Mouse (Mus musculus) T-cell, adult 2 months (primary cell): ENCODE results near the gene a.
"Not testable (repeated sequence)": the region's sequence is repeated elsewhere in the genome, so short reads cannot be mapped to it uniquely, and the experiment has no call there.

ENCODE experiments used
- DNase-seq: peaks from one replicate; pipeline ENCODE4 v3.0.0; 2022; ENCODE audit warnings: low spot score

The a gene

DNA sequence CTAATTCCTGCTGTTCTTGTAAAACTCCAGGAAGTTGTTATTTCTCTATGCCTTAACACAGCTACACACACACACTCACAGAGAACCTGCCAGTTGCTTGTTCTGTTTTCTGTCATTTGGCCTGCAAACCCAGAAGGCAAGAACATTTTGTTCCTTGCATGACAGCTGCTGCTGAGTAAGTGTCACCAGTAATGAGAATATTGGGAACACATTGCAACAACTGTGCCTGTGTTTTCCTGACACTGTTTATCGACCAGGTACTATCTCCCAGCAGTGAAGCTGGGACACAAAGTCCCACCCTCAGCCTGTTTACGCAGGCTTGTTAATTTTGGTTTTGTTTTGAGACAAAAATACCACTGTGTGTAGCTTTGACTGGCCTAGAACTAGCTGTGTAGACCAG, 261.5 kb downstream of the a start:
- no peak for DNase-seq

DNA sequence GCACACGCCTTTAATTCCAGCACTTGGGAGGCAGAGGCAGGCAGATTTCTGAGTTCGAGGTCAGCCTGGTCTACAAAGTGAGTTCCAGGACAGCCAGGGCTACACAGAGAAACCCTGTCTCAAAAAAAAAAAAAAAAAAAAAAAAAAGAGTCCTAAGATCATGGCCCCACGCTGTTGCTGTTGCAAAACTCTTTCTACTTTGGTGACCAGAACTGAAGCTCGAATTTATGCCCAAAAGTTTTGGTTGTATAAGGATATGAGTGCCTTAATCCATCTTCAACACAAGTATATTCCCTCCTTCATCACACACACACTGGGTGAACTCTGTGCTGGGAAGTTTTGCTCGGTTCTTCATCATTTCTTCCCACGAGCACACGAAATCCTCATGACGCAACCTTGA, 262.3 kb downstream of the a start:
- not testable (repeated sequence) for DNase-seq

DNA sequence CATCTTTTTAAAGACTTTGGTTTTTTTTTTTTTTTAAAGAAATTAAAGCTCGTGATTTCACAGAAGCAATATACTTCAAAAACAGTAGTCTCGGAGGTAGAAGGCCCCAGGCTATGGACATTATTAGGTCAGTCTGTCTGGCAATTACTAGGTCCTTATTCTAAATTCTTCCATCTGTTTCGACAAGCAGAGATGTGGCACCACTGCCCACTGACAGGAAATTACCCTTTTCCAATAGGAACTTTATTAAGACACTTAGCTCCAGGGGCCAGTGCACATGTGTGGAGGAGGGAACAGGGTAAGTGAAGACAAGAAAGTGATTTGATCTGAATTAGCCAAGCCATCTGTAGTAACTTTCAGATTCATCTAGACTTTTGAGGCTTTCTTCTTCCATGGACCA, 263.5 kb downstream of the a start:
- DNase-seq: no peak

DNA sequence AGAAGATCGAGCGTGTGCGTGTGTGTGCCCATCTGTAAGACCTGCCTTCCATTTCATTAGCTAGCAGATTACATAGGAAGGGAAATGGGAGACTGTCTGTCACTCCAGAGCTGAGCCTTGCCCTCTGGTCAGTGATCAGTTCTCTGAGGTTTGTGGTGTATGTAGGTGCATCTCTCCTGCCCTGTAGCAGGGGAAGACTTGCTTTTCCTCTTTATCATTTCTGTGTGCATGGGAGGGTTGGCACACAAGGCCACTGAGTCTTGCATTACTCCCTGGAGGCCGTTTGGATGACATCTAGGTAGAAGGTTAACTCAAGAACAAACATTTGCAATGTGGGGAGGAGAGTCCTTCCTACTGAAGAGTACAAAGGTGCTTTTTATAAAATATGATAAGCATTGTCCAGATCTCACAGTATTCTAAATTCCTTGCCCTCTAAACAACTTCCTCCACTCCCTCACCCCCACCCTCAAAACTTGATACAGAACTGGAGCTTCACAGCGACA, 264.9 kb downstream of the a start:
- DNase-seq: no peak

DNA sequence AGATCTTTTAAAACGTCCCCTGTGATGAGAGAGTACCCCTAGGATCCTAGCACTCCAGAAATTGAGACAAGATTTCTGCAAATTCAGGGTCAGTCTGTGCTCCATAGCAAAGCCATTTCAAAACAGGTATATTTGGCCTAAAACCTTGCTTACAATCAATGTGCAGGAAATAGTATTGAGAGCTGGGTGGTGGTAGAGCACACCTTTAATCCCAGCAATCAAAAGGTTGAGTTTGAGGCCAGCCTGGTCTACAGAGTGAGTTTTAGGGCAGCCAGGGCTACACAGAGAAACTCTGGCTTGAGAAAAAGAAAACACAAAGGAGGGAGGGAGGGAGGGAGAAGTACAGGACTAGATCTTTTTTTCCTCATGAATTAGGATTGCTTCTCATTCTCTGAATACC, 266.2 kb downstream of the a start:
- DNase-seq: no peak

DNA sequence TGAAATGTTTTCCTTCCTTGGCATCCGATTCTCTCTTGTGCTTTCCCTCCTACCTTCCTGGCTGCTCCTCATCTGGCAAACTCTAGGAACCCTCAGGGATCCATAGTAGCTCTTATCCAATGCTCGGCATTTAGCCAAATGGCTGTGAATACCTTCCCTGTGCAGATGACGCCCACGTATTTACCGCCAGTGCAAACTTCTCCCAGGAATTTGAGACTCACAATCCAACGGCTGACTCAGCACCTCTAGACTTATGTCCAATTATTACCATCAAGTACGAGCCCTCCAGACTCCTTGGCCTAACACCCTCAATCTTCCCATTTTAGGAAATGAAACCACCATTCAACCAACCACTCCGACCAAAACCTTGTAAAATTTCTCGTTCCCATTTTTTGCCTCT, 279.8 kb downstream of the a start:
- no peak for DNase-seq

DNA sequence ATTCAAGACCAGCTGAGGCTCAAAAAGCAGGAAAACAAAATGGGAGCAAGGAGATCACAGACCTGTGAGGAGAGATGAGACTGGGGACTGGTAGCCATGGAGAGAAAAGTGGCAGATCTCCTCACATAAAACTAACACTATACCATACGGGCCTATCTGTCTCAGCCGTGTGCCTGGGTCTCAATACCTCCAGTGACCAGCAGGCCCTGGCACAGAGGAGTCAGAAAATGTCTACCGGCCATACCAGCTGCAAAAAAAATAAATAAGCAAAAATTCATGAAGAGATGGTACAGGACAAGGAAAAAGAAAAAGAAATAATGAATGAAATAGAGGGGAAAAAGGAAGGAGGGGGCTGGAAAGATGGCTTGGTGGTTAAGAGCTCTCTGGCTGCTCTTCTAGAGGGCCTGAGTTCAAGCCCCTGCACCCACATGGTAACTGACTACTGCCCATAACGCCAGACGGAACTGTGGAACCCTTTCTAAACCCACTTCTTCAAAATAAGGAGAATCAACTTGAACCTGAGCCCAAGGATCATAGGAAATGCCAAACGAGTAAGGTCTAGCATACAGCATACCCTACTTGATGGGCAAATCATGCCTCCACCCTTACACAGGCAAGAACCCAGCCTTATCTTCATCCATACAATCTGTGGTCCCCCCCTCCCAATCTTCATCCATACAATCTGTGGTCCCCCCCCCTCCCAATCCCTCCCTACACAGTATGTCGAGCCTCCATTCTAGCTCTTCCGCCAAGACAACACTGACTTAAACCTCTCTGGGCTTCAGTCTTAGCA, 281.3 kb downstream of the a start:
- DNase-seq: no peak

DNA sequence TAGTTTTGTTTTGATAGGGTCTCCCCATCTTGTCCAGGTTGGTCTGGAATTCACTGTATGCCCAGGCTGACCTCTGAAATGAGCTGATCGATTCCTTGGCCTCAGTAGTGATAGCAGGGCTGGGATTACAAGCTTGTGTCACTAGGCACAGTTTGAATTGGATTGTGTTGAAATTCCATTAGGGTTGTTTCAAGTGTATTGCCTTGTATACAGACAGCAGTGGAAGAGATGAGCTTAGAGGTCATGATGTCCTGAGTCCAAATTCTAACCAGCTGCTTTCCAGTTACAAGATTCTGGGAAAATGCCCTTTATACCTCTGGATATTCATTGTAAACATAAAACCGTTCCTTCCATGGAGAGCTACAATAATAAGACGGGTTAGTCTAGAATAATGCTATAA, 282.1 kb downstream of the a start:
- no peak for DNase-seq

DNA sequence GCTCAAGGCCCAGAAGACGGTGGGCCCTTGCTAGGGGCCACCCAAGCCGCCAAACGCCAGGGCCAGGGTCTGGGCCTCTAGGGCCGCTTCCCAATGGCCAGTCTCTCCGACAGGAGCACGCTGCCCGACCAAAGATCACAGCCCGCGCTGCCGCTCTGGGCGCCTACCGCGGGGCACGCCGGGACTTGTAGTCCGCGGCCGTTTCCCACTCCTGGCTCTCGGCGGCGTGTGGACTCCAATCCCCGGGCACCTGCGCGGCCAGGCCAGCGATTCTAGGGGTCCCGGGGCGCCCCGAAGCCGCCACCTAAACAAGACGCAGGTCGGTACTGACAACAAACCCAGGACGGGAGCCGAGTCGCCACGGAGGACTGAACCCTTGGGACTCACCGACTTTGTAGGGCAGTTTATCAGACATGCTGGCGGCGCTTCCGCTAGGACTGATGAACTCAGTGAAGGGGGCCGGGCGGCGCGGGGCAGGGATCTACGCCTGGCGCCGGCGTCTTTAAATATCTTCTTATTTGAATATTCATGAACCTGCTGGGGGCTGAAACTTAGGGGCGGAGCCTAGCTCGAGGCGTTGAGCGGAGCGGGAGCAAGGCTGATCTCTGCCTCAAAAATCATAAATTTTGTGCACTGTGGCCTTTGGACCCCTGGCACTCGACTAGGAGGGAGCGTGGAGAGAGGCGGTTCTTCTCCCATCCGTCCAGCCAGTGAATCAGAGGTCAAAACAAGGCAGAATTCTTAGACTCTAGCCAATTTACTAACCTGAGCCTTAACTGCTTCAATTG, 283.0 kb downstream of the a start, which contains the start of gene Ahcy:
Gene Ahcy (minus strand): TSS at position 520 of the 788 bp plus-strand sequence.
- peak; percentile 90 for DNase-seq

DNA sequence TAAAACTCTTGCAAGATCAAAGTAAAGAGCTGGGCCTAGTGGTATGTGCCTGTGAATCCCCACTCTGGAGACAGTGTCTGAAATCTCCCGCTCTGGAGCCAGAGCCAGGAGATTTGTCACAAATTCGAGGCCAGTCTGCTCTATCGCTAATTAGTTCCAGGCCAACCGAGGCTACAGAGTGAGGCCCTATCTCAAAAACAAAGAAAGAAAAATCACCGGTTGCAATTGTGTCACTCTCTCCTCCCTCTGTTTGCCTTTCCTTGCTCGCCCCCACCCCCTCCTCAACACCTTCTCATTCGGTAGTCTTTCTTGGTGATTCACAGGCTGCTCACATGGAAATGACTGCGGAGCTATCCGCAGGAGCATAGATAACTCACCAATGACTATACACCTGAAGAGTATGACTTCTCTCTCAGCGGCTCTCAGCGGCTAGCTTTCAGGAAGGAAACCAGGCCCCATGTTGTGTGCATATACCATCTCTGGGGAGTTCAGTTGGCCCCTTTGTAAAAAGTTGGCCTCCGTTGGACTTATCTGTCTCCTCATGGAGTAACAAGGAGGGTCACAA, 283.6 kb downstream of the a start:
- DNase-seq: no peak

DNA sequence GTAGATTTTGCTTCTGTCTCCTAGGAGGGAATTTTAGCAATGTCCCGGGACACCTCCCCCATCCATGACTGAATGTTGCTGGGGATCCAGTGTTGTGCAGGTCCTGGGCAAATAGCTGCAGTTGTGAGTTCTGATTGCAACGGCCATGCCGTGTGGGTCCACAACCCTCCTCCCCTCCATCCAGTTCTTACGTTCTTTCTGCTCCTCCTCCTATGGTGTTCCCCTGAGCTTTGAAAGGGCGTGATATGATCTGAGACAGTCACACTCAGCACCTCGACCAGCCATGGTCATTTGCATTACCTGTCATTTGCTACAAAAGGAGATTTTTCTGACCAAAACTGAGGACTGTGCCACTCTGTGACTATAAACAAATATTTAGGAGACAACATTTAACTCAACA, 284.4 kb downstream of the a start:
- no peak for DNase-seq

DNA sequence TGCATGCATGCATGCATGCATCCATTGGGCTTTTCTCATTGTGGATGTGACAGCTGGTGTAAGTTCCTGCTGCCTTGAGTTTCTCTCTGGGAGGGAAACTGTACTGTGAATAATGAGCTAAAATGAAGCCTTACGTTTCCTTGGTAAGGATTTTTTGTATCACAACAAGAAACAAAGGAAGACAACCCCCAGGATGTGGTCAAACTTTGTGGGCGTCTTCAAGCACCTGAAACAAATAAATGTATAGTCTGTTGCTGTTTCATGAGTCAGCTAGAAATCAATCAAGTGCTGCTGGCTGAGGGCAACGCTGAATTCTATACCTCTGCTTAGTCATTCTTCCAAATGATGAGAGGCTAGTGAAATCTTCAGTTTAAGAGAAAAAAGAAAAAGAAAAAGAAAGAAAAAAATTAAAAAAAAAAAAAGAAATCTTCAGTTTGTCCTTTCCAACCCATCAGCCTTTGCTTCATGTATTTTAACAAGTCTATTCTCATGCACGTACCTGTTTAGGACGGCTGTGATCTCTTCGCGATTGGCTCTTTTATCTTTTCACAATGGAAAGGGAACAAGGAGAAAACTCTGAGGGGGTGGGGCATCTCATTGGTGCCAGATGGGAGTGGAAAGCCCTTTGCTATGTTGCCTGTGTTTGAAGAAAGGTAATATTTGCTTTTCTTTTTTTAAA, 288.4 kb downstream of the a start:
- DNase-seq: peak; percentile 78

DNA sequence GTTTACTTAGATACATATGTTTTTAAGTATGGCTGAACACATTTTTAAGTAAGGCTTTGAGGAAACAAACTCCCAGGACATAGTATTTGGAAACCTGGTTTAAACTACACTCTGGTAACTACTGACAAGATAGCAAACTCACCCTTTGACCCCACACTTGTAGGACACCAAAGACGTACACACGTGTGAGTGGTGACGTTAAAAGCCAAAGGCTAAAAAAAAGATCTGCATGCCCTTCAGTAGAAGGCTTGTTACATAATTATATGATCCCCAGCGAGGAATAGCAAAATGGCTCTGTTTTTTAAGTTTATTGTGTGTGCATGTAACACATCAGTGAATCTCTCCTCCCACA, 289.0 kb downstream of the a start:
- no peak for DNase-seq

DNA sequence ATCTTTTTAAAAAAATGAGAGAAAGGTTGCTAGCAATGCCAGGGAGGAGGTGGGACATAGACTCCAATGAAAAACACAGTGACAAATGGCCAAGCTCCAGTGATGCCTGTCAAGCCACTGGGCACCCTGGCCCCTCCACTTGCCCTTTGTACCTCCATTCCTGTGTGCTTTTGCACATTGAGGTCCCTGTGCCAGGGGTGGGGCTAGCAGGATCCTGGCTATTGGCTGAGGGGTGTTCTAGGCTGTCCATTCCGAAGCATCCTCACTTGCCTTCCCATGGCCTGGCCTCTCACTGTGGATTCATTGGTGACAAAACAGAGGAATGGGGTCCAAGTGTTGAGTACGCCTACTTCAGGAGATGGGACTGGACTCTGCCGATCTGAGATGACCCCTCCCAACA, 289.9 kb downstream of the a start:
- DNase-seq: no peak

DNA sequence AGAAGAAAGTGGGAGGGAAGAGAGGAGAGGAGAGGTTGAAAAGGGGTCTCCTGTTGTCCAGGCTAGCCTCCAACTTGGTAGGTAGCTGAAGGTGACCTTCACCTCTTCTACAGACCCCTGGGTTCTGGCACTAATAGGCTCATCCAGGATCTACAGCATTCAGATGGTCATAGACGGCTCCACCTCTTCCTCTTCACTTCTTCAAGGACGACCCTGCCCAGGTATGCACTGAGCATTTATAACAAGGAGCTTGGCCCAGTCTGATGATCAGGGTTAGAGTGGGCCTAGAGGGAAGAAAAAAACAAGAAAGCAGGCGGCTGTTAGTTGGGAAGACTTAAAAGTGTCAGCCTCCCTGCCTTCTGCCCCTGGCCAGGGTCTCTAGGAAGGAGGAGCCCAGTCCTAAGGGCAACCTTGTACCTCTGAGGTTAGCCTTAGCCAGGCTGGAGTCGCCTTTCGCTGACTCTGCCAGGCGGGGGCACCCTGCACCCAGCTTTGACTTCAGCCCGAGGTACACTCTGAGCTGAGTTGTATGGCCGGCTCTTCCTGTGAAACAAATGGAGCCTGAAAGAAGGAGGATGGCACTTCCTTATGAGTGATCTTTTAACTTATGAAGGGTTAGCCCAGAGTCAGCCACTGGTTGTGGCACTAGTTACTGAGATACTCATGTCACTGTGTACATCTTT, 291.1 kb downstream of the a start:
- peak; percentile 66 for DNase-seq

DNA sequence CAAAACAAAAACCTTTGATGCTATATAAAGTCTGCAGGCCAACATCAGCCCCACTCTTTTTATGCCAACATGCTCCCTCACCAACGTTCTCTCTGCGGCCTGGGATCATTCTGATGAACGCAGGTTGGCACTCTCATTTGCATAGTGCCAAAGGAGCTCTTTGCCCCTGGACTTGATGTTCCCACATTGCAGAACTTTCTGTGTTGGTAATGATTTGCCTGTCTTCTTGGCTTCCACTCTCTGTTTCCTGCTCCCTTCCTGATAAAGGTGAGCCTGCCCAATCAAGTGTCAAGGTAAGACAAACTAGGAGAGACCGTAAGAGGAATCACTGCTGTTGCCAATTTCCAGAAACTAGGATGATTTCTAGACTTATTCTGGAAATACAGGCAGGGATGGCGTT, 293.3 kb downstream of the a start:
- no peak for DNase-seq

DNA sequence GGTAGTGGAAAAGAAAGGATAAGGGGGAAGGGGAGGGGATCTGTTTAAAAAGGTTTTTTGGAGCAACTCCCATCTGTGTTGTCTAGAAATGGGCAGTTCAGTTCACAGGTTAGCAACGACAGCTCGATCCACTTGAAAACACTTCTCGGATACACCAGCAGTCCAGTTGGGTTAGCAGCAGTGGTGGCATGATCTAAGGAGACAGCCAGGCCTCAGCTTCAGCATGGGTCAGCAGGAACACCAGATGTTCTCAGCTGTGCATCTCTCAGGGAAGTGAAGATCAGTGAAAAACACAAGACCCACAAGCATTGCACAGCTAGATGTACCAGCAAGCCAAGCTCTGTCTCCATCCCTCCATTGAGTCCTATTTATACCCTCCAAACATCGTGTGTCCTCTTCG, 295.1 kb downstream of the a start:
- no peak for DNase-seq

DNA sequence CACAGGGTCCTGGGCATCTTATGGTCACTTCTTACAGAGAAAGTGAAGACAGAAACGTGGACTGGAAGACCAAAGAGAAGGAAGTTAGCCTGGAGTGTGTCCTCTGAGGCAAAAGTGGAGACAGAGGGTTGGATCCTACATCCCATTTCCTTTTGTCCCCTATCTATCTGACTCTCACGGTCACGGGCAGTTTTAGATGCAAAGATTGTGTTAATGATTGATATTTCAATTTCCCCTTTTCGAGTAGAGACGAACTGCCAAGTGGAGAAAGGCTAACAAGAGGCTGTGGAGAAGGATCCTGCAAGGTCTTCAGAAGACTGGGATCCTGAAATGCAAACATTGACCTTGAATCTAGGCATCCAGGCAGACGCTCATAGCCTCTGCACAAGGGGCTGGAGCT, 297.1 kb downstream of the a start:
- no peak for DNase-seq

DNA sequence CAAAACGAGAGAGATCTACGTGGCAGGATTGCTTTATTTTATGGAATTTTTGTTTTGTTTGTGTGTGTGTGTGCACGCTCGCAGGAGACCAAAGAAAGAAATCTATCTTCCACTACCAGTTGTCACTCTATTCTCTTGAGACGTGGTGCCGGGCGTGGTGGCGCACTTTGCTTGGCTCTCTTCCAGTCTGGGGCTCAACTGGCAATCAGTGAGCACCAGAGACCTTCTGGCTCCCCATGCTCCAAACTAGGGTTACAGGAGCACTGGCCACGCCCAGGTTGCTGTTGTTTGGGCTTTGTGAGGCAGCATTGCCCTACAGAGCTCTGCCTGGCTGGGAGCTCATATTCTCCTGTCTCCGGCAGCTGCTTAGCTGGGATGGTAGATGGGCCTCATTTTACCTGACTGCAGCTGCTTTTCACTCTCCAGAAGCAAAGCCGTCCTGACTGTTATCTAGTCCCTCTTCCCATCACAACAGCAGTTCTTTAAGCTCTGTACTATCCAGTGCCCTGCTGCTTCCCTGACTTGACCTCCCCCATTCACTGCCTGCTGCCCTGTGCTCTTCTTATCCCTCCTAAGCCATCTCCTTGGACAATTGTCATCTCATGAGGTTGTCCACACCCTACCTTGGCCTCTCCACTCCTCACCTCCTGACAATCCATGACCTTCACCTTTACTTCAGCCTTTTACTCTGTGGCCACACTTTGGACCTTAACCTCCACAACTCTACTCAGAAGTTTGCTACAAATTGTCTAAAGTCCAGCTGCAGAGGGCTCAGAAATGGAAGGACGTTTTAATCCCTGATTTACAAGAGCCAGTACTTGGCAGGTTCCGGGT, 299.9 kb downstream of the a start:
- no peak for DNase-seq

DNA sequence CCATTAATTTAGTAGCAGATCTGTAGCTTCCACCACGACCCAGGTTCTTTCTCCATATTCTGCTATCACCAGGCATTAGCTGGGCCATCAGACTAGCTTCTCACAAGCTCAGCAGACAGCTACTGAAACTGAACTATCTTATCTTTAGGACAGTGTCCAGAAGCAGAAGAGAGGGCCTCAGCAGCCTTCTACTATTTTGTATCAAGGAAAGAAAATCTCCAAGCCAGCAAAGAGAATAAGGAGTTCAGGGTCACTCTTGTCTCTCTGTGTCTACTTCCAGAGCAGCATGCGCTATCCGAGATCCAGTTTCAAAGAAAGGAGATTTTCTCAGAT, 300.5 kb downstream of the a start:
- DNase-seq: no peak

DNA sequence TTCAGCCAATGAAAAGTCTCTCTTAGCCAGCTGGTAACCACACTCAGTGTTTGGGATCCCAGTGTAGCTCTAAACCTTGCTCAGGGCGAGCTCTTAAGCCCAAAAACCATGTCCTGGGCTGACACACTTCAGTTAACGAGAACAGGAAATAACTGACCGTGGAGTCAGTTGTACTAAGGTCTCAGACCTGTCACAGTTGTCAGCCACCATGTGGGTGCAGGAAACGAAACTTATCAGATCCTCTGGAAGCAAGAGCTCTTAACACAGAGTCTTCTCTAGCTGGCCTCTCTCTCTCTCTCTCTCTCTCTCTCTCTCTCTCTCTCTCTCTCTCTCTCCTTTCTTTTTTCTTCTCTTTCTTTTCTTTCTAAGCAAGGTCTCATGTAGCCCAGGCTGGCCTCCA, 302.2 kb downstream of the a start:
- DNase-seq: no peak
